Mouse (Mus musculus) forebrain, embryonic 15.5 days (tissue): ENCODE measurements around the gene Cyp26a1. TPM values are rescaled to one million over a fixed set of nuclear protein-coding genes. Genes with fewer than 3 reads are reported as not detected.
A peak's percentile ranks its signal among the peaks of the same experiment; 100 is the strongest.

ENCODE experiments used
- ATAC-seq: fragments of 200-750 bp; cut with Nextera tagmentation; replicated peaks from 2 replicates; pipeline ENCODE4 v1.8.0; 2017; ENCODE audit warnings: mild to moderate bottlenecking, moderate TSS enrichment, moderate library complexity
- H3K27ac ChIP-seq: fragments of 300-500 bp; sonication (generic); replicated peaks from 2 replicates; pipeline ENCODE4 v1.5.1; 2015; ENCODE audit warnings: mild to moderate bottlenecking, inconsistent platforms
- H3K27me3 ChIP-seq: fragments of 300-500 bp; sonication (generic); 2 replicates; pipeline ENCODE4 v1.6.1; 2015; ENCODE audit warnings: inconsistent platforms
- H3K36me3 ChIP-seq: fragments of 300-500 bp; sonication (generic); 2 replicates; pipeline ENCODE4 v1.6.1; 2015; ENCODE audit warnings: mild to moderate bottlenecking, inconsistent platforms
- H3K4me1 ChIP-seq: fragments of 300-500 bp; sonication (generic); 2 replicates; pipeline ENCODE4 v1.6.1; 2015; ENCODE audit warnings: inconsistent platforms
- H3K4me2 ChIP-seq: fragments of 300-500 bp; sonication (generic); replicated peaks from 2 replicates; pipeline ENCODE4 v1.6.1; 2015; ENCODE audit warnings: mild to moderate bottlenecking, inconsistent platforms
- H3K4me3 ChIP-seq: fragments of 300-500 bp; sonication (generic); 2 replicates; pipeline ENCODE4 v1.5.1; 2015; ENCODE audit warnings: mild to moderate bottlenecking, inconsistent platforms
- H3K9ac ChIP-seq: fragments of 300-500 bp; sonication (generic); replicated peaks from 2 replicates; pipeline ENCODE4 v1.6.1; 2015; ENCODE audit warnings: mild to moderate bottlenecking, inconsistent platforms
- H3K9me3 ChIP-seq: fragments of 300-500 bp; sonication (generic); 2 replicates; pipeline ENCODE4 v1.6.1; 2016; ENCODE audit warnings: inconsistent platforms
- WGBS: fragments of 180-500 bp; shearing (Covaris S2); methylation state at CpG from one replicate; pipeline ENCODE4 v1.1.7; 2015; ENCODE audit warnings: mixed read lengths; 5-methylcytosine and 5-hydroxymethylcytosine counted together
- polyA plus RNA-seq: library from polyadenylated mRNA; unstranded; fragments of >200 nt; fragmentation: Nextera tagmentation; extraction: Ambion mirVana; gene quantifications from 2 replicates; pipeline ENCODE4 v1.2.1, GENCODE M21; 2015

The Cyp26a1 gene
- polyA plus RNA-seq, result not detected in 2 replicates

DNA sequence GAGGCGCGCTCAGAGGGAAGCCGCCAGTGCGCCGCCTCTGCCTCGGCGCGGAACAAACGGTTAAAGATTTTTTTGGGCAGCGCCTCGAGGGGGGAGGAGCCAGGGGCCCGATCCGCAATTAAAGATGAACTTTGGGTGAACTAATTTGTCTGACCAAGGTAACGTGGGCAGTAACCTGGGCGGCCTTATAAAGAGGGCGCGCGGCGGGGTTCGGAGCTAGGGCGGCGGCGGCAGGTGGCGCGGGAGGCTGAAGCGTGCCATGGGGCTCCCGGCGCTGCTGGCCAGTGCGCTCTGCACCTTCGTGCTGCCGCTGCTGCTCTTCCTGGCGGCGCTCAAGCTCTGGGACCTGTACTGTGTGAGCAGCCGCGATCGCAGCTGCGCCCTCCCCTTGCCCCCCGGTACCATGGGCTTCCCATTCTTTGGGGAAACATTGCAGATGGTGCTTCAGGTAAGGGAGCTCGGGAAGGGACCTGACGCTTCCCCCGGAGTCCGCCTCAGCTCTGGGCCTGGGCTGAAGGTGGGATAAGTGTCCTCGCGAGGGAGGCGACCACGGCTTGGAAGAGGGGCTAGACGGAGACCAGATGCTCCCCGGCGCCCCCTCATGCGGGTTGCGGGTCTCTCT lies at the start of gene Cyp26a1:
Cyp26a1 (plus strand) TSS at position 148 of the 622 bp plus-strand sequence.
- Histone ChIP-seq H3K9ac (no peak within 1 kb of the TSS), H3K36me3 (no peaks in the 10 kb centered on the region), H3K27ac (no peak within 1 kb of the TSS), H3K9me3 (no peaks in the 10 kb centered on the region), H3K27me3 (peaks cover 97% of the 10 kb centered on the region), H3K4me3 (peak within 1 kb of the TSS; percentile 36), H3K4me2 (peak within 1 kb of the TSS; percentile 53), H3K4me1 (peaks cover 37% of the 10 kb centered on the region)
- WGBS, result under 1% methylated on average over 51 of the region's 51 CpGs
- ATAC-seq, result 0 out of 2 replicates have a peak, but pooled peaks have one; percentile 14

DNA sequence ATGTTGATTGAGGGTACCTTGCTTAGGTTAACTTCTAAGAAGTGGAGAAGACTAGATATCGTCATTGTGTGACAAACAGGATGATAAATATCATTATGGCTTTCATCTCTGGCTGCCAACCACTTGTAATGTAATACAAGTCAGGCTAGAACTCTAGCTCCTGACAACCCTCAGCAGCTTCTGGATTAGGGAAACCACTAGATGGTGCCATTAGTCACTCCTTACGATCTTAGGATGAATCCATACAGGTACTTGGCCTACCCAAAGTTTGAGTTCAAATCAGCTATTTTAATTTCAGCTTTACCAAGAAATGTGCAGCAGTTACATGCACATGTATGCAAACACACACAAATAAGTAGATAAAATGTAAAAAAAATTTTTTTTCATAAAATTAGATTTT lies 49.6 kb upstream of the Cyp26a1 start:
- Histone ChIP-seq H3K4me3 (no peak overlapping the region), H3K36me3 (no peaks in the 10 kb centered on the region), H3K4me2 (no peak overlapping the region), H3K9ac (no peak overlapping the region), H3K4me1 (no peaks in the 10 kb centered on the region), H3K27me3 (no peaks in the 10 kb centered on the region), H3K9me3 (no peaks in the 10 kb centered on the region), H3K27ac (no peak overlapping the region)
- whole genome bisulfite sequencing, result 42% methylated on average over 2 of the region's 2 CpGs
- no peak for ATAC-seq

GRCm38 (mm10) chr19:37650526-37650925 lies 47.1 kb upstream of the Cyp26a1 start:
- ATAC-seq, result peak; percentile 16; the same call in 1 of the 2 replicates
- no peak overlapping the region for H3K4me2 ChIP-seq
- no peaks in the 10 kb centered on the region for H3K9me3 ChIP-seq
- H3K4me3 ChIP-seq, result no peak overlapping the region
- 37% methylated on average over 2 of the region's 2 CpGs for WGBS
- H3K27me3 ChIP-seq, result no peaks in the 10 kb centered on the region
- H3K27ac ChIP-seq, result no peak overlapping the region
- no peak overlapping the region for H3K9ac ChIP-seq
- no peaks in the 10 kb centered on the region for H3K4me1 ChIP-seq
- no peaks in the 10 kb centered on the region for H3K36me3 ChIP-seq

DNA sequence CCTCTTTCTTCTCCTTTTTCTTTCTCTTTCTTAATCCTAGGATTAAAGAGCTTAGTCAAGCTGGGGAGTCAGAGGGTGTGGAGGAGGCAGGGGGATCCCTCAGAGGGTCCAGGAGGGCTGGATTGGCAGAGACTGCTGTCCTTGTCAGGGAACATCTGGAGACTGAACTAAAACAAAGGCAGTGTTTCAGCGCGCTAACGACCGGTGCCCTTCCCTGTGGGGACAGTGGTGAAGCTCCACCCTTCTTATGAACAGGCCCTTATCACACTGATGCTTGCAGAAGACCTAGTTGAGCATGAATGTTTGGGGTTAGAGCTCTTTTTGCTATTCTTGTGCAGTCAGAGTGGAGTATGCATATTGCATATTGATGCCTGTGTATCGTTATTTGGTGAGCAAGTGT lies 43.6 kb upstream of the Cyp26a1 start:
- no peak for ATAC-seq
- Histone ChIP-seq H3K27ac (no peak overlapping the region), H3K9me3 (no peaks in the 10 kb centered on the region), H3K4me2 (no peak overlapping the region), H3K9ac (no peak overlapping the region), H3K36me3 (no peaks in the 10 kb centered on the region), H3K27me3 (no peaks in the 10 kb centered on the region), H3K4me1 (no peaks in the 10 kb centered on the region), H3K4me3 (no peak overlapping the region)
- WGBS, result 22% methylated on average over 5 of the region's 5 CpGs

DNA sequence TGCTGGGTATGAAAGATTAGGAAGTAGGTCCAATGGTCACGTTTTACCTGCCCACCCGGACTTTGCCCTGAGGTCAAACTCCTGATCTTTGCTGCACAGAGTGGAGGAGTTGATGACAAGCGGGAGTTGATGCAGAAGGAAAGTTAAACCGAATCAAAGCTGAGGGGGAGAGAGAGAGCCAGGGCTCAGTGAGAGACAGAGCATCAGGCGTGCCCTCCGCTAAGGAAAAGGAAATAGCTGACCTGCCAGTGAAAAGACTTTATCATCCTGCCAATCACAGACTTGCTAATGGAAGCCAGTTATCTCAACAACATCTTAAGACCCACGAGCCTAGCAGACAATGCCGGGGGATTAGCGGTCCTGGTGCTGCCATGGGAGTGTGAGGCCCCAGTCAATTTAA lies 41.2 kb upstream of the Cyp26a1 start:
- no peak for ATAC-seq
- H3K4me3 ChIP-seq, result no peak overlapping the region
- H3K27ac ChIP-seq, result no peak overlapping the region
- no peak overlapping the region for H3K4me2 ChIP-seq
- no peaks in the 10 kb centered on the region for H3K27me3 ChIP-seq
- no peaks in the 10 kb centered on the region for H3K4me1 ChIP-seq
- H3K9me3 ChIP-seq, result no peaks in the 10 kb centered on the region
- 9% methylated on average over 9 of the region's 9 CpGs for WGBS
- no peaks in the 10 kb centered on the region for H3K36me3 ChIP-seq
- no peak overlapping the region for H3K9ac ChIP-seq

DNA sequence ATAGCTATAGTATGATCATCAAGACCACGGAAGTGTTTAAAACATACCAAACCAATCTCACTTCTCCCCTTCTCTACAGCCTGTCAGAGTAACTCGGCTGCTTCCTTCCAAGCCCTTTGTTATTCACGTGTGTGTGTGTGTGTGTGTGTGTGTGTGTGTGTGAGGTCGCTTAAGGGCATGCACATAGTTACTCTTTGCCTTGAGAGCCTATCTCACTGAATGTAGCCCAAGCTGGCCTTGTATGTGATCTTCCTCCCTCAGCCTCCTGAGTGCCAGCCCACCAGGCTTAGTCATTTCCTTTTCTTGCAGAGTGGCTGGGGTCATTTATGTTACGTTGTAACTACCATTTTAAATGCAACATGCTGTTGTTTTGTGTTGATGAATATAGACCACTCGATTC lies 32.3 kb upstream of the Cyp26a1 start:
- WGBS, result 61% methylated on average over 6 of the region's 6 CpGs
- H3K4me1 ChIP-seq, result no peaks in the 10 kb centered on the region
- H3K27ac ChIP-seq, result no peak overlapping the region
- H3K36me3 ChIP-seq, result no peaks in the 10 kb centered on the region
- H3K4me3 ChIP-seq, result no peak overlapping the region
- no peaks in the 10 kb centered on the region for H3K27me3 ChIP-seq
- ATAC-seq, result no peak
- H3K4me2 ChIP-seq, result no peak overlapping the region
- H3K9me3 ChIP-seq, result no peaks in the 10 kb centered on the region
- H3K9ac ChIP-seq, result no peak overlapping the region

DNA sequence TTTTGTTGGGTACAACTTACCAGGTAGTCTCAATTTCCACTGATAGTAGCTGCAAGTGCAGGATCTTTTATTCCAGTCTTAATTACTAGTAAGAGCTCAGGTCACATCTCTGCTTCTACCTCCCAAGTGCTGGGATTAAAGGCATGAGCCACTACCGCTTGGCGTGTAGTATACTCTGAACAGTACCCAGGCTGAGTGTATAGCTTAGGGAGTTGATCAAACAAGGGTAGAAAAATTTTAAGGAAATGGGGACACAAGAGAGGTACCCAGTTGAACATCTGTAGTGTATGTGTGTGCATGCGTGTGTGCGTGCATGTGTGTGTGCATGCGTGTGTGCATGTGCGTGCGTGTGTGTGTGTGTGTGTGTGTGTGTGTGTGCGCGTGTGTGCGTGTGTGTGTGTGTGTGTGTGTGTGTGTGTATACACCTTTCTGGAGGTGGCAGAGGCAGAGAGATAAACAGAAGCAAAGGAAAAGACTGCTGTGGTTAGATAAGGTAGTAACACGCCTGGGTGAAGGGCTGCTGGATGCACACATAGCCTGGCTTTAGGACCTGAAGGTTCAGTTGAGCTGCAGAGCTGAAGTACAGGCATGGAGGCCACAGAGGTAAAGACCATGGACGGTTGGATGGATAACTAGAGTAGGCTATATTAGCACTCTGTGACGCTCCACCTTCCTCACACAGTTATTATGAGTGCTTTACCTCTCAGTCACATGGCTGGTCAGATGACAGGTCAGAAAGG lies 29.6 kb upstream of the Cyp26a1 start:
- 75% methylated on average over 13 of the region's 13 CpGs for WGBS
- no peak for ATAC-seq
- no peak overlapping the region for H3K4me2 ChIP-seq

GRCm38 (mm10) chr19:37668657-37669056 lies 28.9 kb upstream of the Cyp26a1 start:
- no peak overlapping the region for H3K9ac ChIP-seq
- no peak overlapping the region for H3K27ac ChIP-seq
- H3K9me3 ChIP-seq, result no peaks in the 10 kb centered on the region
- no peaks in the 10 kb centered on the region for H3K4me1 ChIP-seq
- WGBS, result 92% methylated on average over 5 of the region's 5 CpGs
- H3K27me3 ChIP-seq, result no peaks in the 10 kb centered on the region
- H3K4me3 ChIP-seq, result no peak overlapping the region
- no peak overlapping the region for H3K4me2 ChIP-seq
- no peak for ATAC-seq
- H3K36me3 ChIP-seq, result no peaks in the 10 kb centered on the region

More for the DNA sequence above, 29.6 kb upstream of the Cyp26a1 start:
- H3K36me3 ChIP-seq, result no peaks in the 10 kb centered on the region
- H3K9ac ChIP-seq, result no peak overlapping the region
- H3K27me3 ChIP-seq, result no peaks in the 10 kb centered on the region
- H3K4me1 ChIP-seq, result no peaks in the 10 kb centered on the region
- H3K27ac ChIP-seq, result no peak overlapping the region
- no peaks in the 10 kb centered on the region for H3K9me3 ChIP-seq
- H3K4me3 ChIP-seq, result no peak overlapping the region

GRCm38 (mm10) chr19:37669486-37669885 lies 28.1 kb upstream of the Cyp26a1 start:
- Histone ChIP-seq H3K4me1 (no peaks in the 10 kb centered on the region), H3K9ac (no peak overlapping the region), H3K27ac (no peak overlapping the region), H3K9me3 (no peaks in the 10 kb centered on the region), H3K4me3 (no peak overlapping the region), H3K27me3 (no peaks in the 10 kb centered on the region), H3K4me2 (no peak overlapping the region), H3K36me3 (no peaks in the 10 kb centered on the region)
- WGBS, result 77% methylated on average over 5 of the region's 5 CpGs
- ATAC-seq, result no peak

- Histone ChIP-seq H3K4me3 (no peak overlapping the region), H3K4me1 (no peaks in the 10 kb centered on the region), H3K9me3 (no peaks in the 10 kb centered on the region), H3K27me3 (no peaks in the 10 kb centered on the region), H3K9ac (no peak overlapping the region), H3K36me3 (no peaks in the 10 kb centered on the region), H3K4me2 (no peak overlapping the region), H3K27ac (no peak overlapping the region)
- no peak for ATAC-seq
- WGBS, result 61% methylated on average over 12 of the region's 12 CpGs
These were observed 24.2 kb upstream of the Cyp26a1 start for GRCm38 (mm10) chr19:37673393-37673792.

DNA sequence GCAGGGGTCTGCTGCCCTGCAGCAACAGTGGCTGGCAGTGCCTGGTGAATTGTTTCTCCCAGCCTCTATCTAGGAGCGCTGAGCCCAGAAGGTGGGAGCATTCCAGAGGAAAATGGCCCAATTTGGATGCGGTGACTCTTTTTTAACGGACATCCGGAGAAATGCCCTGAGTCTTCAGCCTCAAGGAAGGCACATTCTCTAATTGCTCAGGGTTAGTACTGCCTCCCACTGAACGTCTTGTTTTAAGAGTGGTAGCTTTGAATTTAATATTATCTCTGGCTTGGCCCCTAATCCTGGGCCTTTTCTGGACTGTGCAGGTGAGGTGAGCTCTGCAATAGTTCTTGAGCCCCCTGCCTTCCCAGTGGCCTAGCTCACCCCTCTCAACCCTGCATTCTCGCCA lies 12.3 kb upstream of the Cyp26a1 start, which contains the start of gene Cyp26c1:
Cyp26c1 (plus strand) TSS at position 301 of the 400 bp plus-strand sequence.
- H3K4me3 ChIP-seq, result no peak within 1 kb of the TSS
- peaks cover 78% of the 10 kb centered on the region for H3K27me3 ChIP-seq
- no peaks in the 10 kb centered on the region for H3K36me3 ChIP-seq
- H3K4me1 ChIP-seq, result peaks cover 21% of the 10 kb centered on the region; the same call in 1 of the 2 replicates
- no peak within 1 kb of the TSS for H3K9ac ChIP-seq
- no peak within 1 kb of the TSS for H3K4me2 ChIP-seq
- ATAC-seq, result no peak
- H3K9me3 ChIP-seq, result no peaks in the 10 kb centered on the region
- 7% methylated on average over 6 of the region's 6 CpGs for WGBS
- H3K27ac ChIP-seq, result no peak within 1 kb of the TSS

- Histone ChIP-seq H3K27ac (no peak overlapping the region), H3K9ac (no peak overlapping the region), H3K9me3 (no peaks in the 10 kb centered on the region), H3K4me1 (peaks cover 25% of the 10 kb centered on the region), H3K36me3 (no peaks in the 10 kb centered on the region), H3K4me2 (no peak overlapping the region), H3K4me3 (no peak overlapping the region), H3K27me3 (peaks cover 89% of the 10 kb centered on the region)
- WGBS, result 4% methylated on average over 23 of the region's 23 CpGs
- no peak for ATAC-seq
These were observed 11.3 kb upstream of the Cyp26a1 start for GRCm38 (mm10) chr19:37686347-37686746.
